Mouse (Mus musculus) embryonic facial prominence, embryonic 11.5 days (tissue): Measurements from ENCODE around the gene Nfic. TPM values are rescaled to one million over a fixed set of nuclear protein-coding genes. Genes with fewer than 3 reads are reported as not detected.
A peak's percentile ranks its signal among the peaks of the same experiment; 100 is the strongest.

ENCODE experiments used
- ATAC-seq: fragments of 200-750 bp; cut with Nextera tagmentation; replicated peaks from 2 replicates; pipeline ENCODE4 v1.8.0; 2017; ENCODE audit warnings: low read depth; ENCODE audit not compliant: insufficient number of reproducible peaks, low FRiP score, low TSS enrichment
- DNase-seq: peaks from one replicate; pipeline ENCODE4 v3.0.0-alpha.2; 2015; ENCODE audit warnings: low spot score
- H3K27ac ChIP-seq: fragments of 300-500 bp; sonication (generic); replicated peaks from 2 replicates; pipeline ENCODE4 v1.5.1; 2014; ENCODE audit warnings: mild to moderate bottlenecking, low read depth, low read length, control low read depth
- H3K27me3 ChIP-seq: fragments of 300-500 bp; sonication (generic); 2 replicates; pipeline ENCODE4 v1.6.1; 2014; ENCODE audit warnings: mild to moderate bottlenecking, low read length, moderate library complexity, mixed read lengths; ENCODE audit not compliant: control insufficient read depth, insufficient read depth
- H3K36me3 ChIP-seq: fragments of 300-500 bp; sonication (generic); replicated peaks from 2 replicates; pipeline ENCODE4 v1.6.1; 2014; ENCODE audit warnings: low read depth, mild to moderate bottlenecking, low read length, moderate library complexity, mixed read lengths; ENCODE audit not compliant: control insufficient read depth, insufficient read depth
- H3K4me1 ChIP-seq: fragments of 300-500 bp; sonication (generic); 2 replicates; pipeline ENCODE4 v1.6.1; 2014; ENCODE audit warnings: low read length, mixed read lengths; ENCODE audit not compliant: control insufficient read depth, insufficient read depth
- H3K4me2 ChIP-seq: fragments of 300-500 bp; sonication (generic); 2 replicates; pipeline ENCODE4 v1.6.1; 2014; ENCODE audit warnings: low read depth, mild to moderate bottlenecking, control low read depth, low read length, moderate library complexity
- H3K4me3 ChIP-seq: fragments of 300-500 bp; sonication (generic); 2 replicates; pipeline ENCODE4 v1.5.1; 2014; ENCODE audit warnings: low read depth, low read length, control low read depth
- H3K9ac ChIP-seq: fragments of 300-500 bp; sonication (generic); replicated peaks from 2 replicates; pipeline ENCODE4 v1.6.1; 2014; ENCODE audit warnings: mild to moderate bottlenecking, control low read depth, low read length
- H3K9me3 ChIP-seq: fragments of 300-500 bp; sonication (generic); replicated peaks from 2 replicates; pipeline ENCODE4 v1.6.1; 2016; ENCODE audit warnings: mild to moderate bottlenecking, low read length, inconsistent platforms, mixed read lengths; ENCODE audit not compliant: control insufficient read depth
- WGBS: fragments of 180-500 bp; shearing (Covaris S2); extraction: QIAGEN DNeasy Blood & Tissue Kit; methylation state at CpG from one replicate; pipeline ENCODE4 v1.1.7; 2014; 5-methylcytosine and 5-hydroxymethylcytosine counted together
- polyA plus RNA-seq: library from polyadenylated mRNA; unstranded; fragments of >200 nt; fragmentation: Nextera tagmentation; extraction: Ambion mirVana; gene quantifications from 2 replicates; pipeline ENCODE4 v1.2.1, GENCODE M21; 2014

Gene Nfic
- polyA plus RNA-seq, 1 experiment from 2014 or later: 13.1 TPM

DNA sequence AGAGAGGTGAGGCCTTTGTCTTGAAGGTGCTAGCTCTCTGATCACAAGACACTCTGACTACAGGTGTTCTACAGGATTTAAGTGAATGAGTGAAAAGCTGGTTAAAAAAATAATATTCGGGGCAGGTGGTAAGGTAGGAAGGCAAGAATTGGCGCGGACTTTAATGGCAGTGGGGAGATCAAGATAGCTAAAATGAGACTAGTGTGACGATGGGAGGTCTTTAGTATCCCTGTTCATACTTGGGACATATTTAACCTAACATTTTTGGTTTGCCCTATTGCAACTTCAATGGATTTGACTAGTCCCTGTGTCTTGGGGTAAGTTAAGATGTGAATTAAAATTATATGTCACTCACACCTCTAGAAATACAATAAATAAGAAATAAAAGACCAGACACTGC, 41.5 kb upstream of the Nfic start:
- no peaks in the 10 kb centered on the region for H3K9me3 ChIP-seq
- 42% methylated on average over 4 of the region's 4 CpGs for WGBS
- H3K4me3 ChIP-seq: peak overlapping the region; percentile 86
- H3K4me1 ChIP-seq: peaks cover 3% of the 10 kb centered on the region; the same call in 1 of the 2 replicates
- no peak for ATAC-seq
- H3K36me3 ChIP-seq: peaks cover 1% of the 10 kb centered on the region; the same call in 1 of the 2 replicates
- DNase-seq: no peak
- no peak overlapping the region for H3K27ac ChIP-seq
- no peaks in the 10 kb centered on the region for H3K27me3 ChIP-seq
- peak overlapping the region; percentile 4; the same call in 1 of the 2 replicates for H3K9ac ChIP-seq
- H3K4me2 ChIP-seq: peak overlapping the region; percentile 21

- Histone ChIP-seq H3K27ac (no peak within 1 kb of the TSS), H3K27me3 (no peaks in the 10 kb centered on the region), H3K36me3 (peaks cover 7% of the 10 kb centered on the region), H3K4me1 (peaks cover 3% of the 10 kb centered on the region; the same call in 1 of the 2 replicates), H3K4me3 (peak within 1 kb of the TSS; percentile 86), H3K4me2 (peak within 1 kb of the TSS; percentile 95), H3K9me3 (no peaks in the 10 kb centered on the region), H3K9ac (peak within 1 kb of the TSS; percentile 87)
- ATAC-seq (peak; percentile 92), DNase-seq (peak; percentile 99)
- under 1% methylated on average over 45 of the region's 45 CpGs for WGBS
Observed at GRCm38 (mm10) chr10:81496264-81496901, 40.9 kb upstream of the Nfic start, which contains the start of gene Ncln. Ncln (minus strand) TSS chr10:81496392.

DNA sequence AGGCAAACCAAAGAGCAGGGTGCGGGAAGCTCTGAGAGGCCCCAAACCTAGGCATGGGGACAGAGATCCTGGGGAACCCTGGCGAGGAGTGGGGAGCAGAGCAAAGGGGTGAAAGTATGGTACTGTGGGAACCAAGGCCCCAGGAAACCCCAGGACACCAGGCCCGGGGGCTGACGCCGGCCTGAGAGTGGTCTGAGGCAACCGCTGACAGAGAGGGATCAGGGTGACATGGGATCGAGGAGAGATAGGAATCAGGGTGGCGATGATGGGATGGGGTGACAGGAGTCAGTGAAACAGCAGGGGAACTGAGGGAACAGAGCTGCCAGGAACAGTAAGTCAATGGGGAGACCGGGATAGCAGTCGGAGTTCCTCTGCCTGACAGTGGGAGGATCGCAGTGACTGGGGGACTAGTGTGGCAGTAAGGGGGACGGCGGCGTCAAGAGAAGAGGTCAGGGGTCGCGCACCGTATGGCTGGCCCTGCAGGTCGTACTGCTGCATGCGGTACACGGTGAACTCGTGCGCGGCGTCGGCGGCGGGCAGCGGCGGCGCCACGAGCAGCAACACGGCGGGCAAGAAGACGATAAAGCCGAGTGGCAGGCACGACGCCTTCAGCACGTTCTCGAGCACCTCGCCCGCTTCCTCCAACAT, 40.3 kb upstream of the Nfic start:
- Histone ChIP-seq H3K4me2 (peak overlapping the region; percentile 95), H3K4me1 (peaks cover 3% of the 10 kb centered on the region; the same call in 1 of the 2 replicates), H3K9ac (peak overlapping the region; percentile 87), H3K4me3 (peak overlapping the region; percentile 86), H3K36me3 (peaks cover 10% of the 10 kb centered on the region), H3K9me3 (no peaks in the 10 kb centered on the region), H3K27me3 (no peaks in the 10 kb centered on the region), H3K27ac (no peak overlapping the region)
- 2% methylated on average over 41 of the region's 41 CpGs for WGBS
- ATAC-seq (peak; percentile 21), DNase-seq (no peak)

GRCm38 (mm10) chr10:81495151-81495550, 39.7 kb upstream of the Nfic start:
- peaks cover 12% of the 10 kb centered on the region for H3K36me3 ChIP-seq
- H3K27ac ChIP-seq: no peak overlapping the region
- WGBS: 73% methylated on average over 6 of the region's 6 CpGs
- ATAC-seq: no peak
- H3K4me2 ChIP-seq: peak overlapping the region; percentile 95
- H3K9me3 ChIP-seq: no peaks in the 10 kb centered on the region
- peak overlapping the region; percentile 87 for H3K9ac ChIP-seq
- H3K4me1 ChIP-seq: peaks cover 3% of the 10 kb centered on the region; the same call in 1 of the 2 replicates
- H3K27me3 ChIP-seq: no peaks in the 10 kb centered on the region
- no peak for DNase-seq
- peak overlapping the region; percentile 86 for H3K4me3 ChIP-seq

- Histone ChIP-seq H3K4me2 (peak overlapping the region; percentile 95; the same call in 1 of the 2 replicates), H3K9me3 (no peaks in the 10 kb centered on the region), H3K4me1 (peaks cover 3% of the 10 kb centered on the region; the same call in 1 of the 2 replicates), H3K4me3 (no peak overlapping the region), H3K36me3 (peaks cover 12% of the 10 kb centered on the region), H3K27me3 (no peaks in the 10 kb centered on the region), H3K9ac (no peak overlapping the region), H3K27ac (no peak overlapping the region)
- no peak for DNase-seq
- no peak for ATAC-seq
- WGBS: 92% methylated on average over 11 of the region's 11 CpGs
Observed at GRCm38 (mm10) chr10:81494260-81495041, 39.0 kb upstream of the Nfic start.

DNA sequence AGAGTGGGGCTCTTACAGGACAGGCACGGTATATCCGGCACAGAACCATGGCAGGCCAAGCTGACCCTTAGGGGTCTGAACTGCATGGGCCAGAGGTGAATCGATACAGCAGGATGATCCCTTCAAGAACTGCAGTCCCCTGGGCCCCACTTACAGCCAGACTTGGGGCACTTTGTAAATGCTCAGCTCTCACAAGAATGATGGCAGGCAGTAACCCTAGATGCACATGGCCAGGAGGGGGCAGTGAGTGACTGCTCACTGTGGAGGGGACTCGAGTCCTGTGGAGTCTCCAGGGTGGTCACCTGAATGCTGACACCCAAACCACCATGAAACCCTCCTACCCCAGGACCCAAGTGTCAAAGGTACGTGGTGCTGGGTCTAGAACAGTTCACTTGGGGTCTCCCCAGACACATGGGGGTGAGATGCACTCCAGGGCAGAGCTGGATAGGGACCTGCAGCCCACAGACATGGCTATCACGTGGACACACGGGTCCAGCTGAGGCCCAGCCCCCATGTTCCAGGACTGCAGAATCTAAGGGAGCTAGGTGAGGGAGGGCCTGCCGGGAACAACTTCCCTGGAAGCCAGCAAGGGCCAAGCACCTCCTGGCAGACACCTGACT, 38.3 kb upstream of the Nfic start:
- Histone ChIP-seq H3K27ac (no peak overlapping the region), H3K4me3 (no peak overlapping the region), H3K9me3 (no peaks in the 10 kb centered on the region), H3K4me1 (peaks cover 3% of the 10 kb centered on the region; the same call in 1 of the 2 replicates), H3K27me3 (no peaks in the 10 kb centered on the region), H3K4me2 (no peak overlapping the region), H3K36me3 (peaks cover 12% of the 10 kb centered on the region), H3K9ac (no peak overlapping the region)
- WGBS: 80% methylated on average over 8 of the region's 8 CpGs
- DNase-seq (no peak), ATAC-seq (no peak)

DNA sequence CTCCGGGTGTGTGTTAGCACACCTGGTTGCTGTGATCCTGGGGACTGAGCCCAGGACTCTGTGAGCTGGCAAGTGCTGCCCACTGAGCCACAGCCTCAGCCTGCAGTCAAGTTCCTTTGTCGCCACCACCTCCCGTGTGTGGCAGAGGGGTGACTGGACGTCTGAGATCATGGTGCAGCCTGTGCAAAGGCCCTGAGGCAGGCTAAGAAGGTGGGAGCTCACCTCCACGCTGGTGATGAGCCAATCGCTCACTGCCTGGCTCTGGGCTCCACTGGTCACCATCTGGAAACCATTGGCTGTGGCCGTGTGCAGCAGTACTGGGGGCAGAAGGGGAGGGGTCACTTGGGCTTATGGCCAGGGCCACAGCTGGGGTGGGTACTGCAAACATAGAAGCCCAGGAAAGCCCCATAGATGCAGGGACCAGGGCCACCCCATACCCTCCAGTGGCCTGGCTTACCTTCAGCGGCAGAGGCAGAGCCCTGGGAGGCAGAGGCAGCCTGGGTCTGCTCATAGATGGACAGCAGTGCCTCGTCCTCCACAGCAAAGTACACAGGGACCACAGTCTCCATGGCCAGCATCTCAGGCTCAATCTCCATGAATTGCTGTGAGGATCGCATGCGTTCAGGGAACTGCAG, 37.3 kb upstream of the Nfic start:
- H3K4me1 ChIP-seq: peaks cover 3% of the 10 kb centered on the region; the same call in 1 of the 2 replicates
- ATAC-seq (no peak), DNase-seq (no peak)
- no peak overlapping the region for H3K27ac ChIP-seq
- no peak overlapping the region for H3K9ac ChIP-seq
- no peak overlapping the region for H3K4me3 ChIP-seq
- no peak overlapping the region for H3K4me2 ChIP-seq
- H3K27me3 ChIP-seq: no peaks in the 10 kb centered on the region
- 79% methylated on average over 11 of the region's 11 CpGs for WGBS
- no peaks in the 10 kb centered on the region for H3K9me3 ChIP-seq
- peaks cover 12% of the 10 kb centered on the region for H3K36me3 ChIP-seq
